Mouse (Mus musculus) left cerebral cortex, postnatal 14 days (tissue): ENCODE measurements around the gene Spata6. TPM values are rescaled to one million over a fixed set of nuclear protein-coding genes. Genes with fewer than 3 reads are reported as not detected.

Experiments
- DNase-seq, 2 experiments: peaks; one replicate each; pipeline ENCODE4 v3.0.0; 2021 to 2022; ENCODE audit warnings: low spot score in 2 of 2, mixed read lengths in 1 of 2
- intact Hi-C: fragments of 180-260 bp; cut with DNase I; formaldehyde crosslinking; loops from one replicate; pipeline ENCODE4 v1.15.1; 2025
- long read RNA-seq, 2 experiments: library from polyadenylated mRNA; stranded (forward); transcript quantifications; one replicate each; pipeline ENCODE4 v2.0.0; 2021
- total RNA-seq, 2 experiments: library from RNA; stranded (reverse); gene quantifications; 2 replicates each; pipeline ENCODE4 v1.2.3; 2021

Spata6 gene
- total RNA-seq = 1 to 10 TPM; 4.1 to 5.5 TPM
- long read RNA-seq, experiment 1, partial matches to known transcripts = 0 of 4 reads
- long read RNA-seq, experiment 1, other reads (novel, unspliced or antisense) = 0 of 4 reads
- long read RNA-seq, experiment 2, partial matches to known transcripts = 0 of 3 reads
- long read RNA-seq, experiment 2, other reads (novel, unspliced or antisense) = 1 of 3 reads

DNA sequence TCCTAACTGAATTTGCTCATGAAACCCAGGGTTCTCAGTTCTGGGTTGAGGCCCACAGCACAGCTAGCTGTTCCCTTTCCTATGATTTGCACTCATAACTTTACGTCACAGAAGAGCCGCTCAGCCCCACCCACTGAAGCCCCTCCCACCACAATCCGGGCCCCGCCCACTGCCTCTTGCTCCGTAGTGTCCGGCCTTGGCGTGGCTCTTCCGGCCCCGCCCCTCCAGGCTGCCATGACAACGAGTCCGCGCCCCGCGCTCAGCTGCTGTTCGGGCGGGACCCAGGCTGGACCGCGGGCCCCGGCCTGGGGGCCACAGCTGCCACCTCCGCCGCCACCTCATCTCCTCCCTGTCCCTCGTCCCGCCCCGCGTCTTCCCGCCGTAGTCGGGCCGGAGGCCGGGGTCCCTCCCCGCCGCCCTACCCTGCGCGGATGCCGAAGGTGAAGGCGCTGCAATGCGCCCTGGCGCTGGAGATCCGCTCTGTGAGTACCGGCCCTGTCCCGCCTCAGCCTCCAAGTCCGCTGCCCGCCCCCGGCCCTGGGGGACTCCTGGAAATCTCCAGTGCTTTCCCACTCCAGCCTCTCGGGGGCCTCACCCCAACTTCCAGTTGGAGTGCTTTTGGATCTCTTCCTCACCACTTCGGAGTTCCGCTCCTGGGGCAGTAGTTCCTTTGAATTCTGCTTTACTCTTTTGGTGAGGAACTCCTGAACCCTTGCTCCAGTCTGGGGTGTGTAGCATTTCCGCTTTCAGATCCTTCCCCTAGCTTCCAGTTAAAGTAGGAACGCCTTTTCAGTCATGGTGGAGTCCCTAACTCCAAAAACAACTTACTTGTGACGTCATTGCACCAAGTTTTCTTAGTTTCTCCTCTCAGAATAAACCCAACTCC lies at the start of gene Spata6:
TSS of gene Spata6 (plus strand) at position 209 of the 886 bp plus-strand sequence.
- intact Hi-C loops = no loop called here

DNA sequence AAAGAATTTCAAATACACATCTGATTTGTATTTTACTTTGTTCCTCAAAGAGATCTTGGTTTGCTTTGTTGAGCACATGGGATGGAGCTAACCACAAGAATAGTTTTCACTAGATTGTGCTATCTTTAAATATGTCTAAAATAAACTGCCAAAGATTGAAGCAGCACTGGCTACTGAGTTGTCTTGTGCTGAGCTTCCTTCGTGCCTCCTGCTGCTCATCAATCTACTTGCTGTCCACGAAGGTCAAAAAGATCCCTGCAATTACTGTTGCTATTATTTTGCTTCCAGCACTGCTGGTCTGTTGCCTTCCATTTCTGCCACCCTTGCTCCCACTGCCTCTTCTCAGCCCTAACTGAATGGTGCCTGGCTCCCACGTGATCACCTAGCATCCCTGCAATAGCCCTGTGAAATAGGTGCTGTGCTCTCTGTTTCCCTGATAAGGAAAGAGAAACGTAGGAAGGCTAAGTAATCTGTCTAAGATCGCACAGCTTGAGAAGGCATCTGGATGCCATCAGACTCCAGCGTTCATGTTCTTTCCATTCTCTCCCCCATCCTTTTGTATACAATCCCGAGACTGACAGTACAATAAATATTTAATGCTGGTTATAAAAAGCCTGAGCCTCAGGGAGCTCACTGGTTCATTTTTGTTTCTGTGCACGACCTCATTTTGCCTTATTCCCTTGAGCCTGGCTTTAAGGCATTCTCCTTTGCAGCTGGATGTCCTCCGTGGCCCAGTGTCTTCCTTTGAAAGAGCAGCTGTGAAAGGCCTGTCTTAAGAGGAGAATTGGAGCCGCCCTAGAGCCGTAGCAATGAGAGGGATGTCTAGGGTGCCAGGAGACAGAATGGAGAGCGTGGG lies 49.0 kb upstream of the Spata6 start:
- DNase-seq = peak in 1 of 2 experiments; percentile 10
- intact Hi-C loops = no loop called here

More for the DNA sequence above, at the start of gene Spata6:
- peak; percentile 30 to 51 for DNase-seq

DNA sequence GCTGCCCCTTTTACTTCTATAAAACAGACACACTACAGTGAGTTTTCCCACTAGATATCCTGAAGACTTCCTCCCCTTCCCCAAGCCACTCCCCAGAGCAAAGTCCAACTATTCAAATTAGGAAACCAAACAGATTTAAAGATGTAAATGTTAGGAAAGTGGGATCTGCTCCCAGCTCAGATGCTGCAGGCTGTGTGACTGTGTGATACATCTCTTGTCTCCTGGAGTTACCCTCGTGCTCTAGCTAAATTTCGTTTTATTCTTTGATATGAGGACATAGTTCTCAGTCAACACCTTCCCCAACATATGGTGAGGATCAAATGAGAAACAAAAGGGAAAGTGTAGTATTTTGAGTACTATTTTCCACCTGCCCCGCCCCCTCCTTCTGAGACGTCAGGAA lies 48.3 kb upstream of the Spata6 start:
- peak in 1 of 2 experiments; percentile 25 for DNase-seq
- intact Hi-C loops = no loop called here

DNA sequence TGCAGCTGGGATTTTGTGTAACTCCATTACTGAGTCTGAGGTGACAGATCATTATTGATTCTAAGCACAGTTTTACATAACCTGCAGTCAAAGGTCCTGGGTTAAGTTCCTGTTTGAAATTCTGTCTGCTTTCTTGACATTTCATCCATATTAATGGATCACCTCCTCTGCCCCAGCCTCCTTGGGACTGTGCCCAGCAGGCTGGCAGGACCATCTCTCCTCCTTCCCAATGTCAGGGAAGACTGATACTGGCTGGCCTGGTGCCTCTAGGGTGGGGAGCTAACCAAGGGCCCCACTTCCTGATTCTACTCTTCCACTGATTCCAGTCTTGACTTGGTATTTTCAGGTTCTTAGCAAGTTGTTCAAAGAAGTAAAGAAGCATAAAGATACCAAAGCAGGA lies 45.9 kb upstream of the Spata6 start:
- intact Hi-C loops = no loop called here
- DNase-seq = no peak

DNA sequence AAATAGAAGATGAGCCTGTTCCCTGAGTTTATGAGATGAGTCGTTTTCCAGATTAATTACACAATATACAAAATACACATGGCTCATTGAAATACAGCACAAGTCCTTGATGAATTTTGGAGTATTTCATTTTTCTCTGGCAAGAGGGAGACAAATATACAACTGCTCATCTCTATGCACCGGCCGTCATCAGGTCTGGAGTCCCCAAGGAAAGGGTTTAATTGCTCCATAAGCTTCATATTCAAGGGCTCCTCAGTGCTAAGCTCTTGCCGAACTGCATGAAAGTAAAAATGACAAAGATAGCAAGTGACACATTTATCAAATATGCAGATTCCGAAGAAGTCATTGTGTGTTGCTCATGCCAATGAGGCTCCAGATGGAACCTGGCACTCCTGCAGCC lies 37.9 kb upstream of the Spata6 start:
- no peak for DNase-seq
- intact Hi-C loops = loop anchor here (10.0 kb wide), 1 partner anchor 1627 kb away; no protein-coding TSS in a partner anchor

DNA sequence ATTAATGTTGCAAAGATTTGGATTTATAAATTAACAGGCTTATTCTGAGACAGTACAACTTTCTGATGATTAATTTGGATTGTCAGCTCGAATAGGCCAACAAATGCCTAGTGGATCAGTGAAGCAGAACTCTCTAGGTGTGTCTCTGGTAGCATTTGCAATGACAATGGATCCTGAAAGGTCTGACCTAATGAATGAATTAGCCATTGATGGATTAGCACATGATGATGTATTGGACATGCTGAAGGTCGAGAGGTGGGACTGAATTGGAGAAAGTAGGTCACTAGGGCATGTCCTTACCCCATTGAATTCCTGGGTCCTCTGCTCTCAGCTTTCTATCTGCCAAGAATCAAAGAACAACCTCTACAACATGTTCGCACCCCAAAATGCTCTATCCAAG lies 37.0 kb upstream of the Spata6 start:
- intact Hi-C loops = loop anchor here (10.0 kb wide), 1 partner anchor 1628 kb away; no protein-coding TSS in a partner anchor
- no peak for DNase-seq

DNA sequence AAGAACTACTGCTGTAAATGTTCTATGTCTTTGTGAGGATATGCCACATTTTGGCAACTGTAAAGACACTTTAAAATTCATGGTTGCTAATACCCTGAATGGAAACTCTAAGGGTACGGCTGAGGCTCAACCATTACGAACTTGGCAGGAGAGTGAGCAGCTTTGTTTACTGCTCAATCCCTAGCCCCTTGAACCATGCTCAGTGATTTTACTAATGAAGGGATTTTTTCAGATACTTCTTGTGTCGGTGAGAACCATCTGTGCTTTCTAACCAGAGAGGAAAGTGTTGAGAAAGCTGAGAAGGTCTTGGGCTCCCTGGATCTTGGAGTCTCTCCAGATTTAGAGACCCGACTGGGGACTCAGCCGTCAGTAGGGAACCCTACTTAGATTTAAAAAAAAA lies 35.9 kb upstream of the Spata6 start:
- DNase-seq = no peak
- intact Hi-C loops = loop anchor here (10.0 kb wide), 1 partner anchor 1629 kb away; no protein-coding TSS in a partner anchor

DNA sequence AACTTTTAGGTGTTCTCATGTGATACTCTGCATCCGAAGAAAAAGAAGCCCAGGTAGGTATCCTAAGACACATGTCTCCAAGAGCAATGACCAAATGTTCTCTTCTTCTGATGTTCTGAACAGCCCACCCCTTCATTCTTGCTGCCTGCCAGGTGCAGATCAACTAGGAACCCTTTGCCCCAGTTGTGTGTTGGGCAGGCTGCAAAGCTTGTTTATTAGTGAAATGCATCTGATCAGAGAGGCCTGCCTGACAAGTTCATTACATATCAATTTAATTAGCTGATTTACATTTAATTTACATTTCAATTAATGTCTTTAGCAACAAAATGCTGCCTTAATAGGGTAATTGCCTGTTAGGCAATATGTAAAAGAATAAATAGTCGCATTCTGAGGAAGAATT lies 33.8 kb upstream of the Spata6 start:
- intact Hi-C loops = loop anchor here (10.0 kb wide), 1 partner anchor 1631 kb away; no protein-coding TSS in a partner anchor
- DNase-seq = no peak

DNA sequence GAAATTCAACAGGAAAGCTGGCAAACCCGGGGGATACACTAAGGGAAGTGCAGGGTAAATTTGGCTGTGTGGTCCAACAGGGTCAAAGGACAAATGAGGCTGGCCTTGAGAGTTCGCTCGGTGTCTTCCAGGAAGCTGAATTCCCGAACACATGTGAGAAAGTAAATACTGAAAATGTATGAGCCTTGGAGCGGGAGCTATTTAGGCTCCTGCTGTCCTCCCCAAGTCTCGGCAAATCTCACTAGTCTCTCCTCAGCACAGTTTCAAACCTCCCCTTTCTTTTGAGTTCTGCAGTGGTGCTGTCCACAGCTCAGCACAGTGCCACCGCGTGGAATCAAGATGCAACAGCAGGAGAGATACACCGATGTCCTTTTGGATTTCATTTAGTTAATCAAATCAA lies 32.8 kb upstream of the Spata6 start:
- intact Hi-C loops = loop anchor here (10.0 kb wide), 1 partner anchor 1632 kb away; no protein-coding TSS in a partner anchor
- DNase-seq = peak; percentile 60 to 69

DNA sequence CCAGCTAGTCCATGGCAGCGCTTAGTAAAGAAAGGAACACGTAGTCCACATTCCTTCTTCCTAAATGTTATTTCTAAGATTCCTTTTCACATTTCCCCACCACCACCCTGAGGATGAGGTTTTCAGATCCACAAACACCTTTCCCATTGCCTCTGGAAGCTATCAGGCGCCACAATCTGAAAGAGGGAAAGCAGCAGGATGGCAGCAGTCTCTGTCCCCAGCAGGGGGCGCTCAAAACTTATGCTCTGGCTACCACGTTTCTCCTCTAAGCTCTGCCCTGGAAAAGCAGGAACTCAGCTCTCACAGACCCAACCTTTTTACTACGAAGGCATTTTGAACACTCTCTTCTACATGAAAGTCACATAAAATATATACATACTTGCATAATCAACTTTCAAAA lies 32.2 kb upstream of the Spata6 start:
- peak; percentile 83 to 89 for DNase-seq
- intact Hi-C loops = loop anchor here (10.0 kb wide), 1 partner anchor 1633 kb away; no protein-coding TSS in a partner anchor

DNA sequence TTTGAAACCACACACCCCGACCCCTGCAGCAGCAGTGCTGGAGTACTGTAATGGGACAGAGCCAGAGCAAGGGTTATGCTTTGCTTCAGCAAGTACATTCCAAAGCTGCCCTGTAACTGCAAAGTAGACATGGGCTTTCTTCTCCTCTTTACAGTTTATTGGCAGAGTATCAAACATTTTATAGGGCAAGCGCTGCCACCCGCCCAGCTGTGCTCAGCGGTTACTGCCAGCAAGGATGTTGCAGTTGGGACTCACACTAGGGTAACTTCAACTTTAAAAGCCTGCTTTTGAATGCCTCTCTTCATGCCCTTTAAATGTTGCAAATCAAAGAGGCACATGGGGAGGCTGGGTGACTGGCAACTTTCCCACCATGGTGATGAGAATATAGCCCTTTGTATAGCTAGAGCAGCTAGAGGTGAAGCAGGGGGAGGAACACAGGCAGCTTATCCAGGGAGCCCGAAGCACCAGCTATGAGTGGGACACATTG lies 28.7 kb upstream of the Spata6 start:
- DNase-seq = peak in 1 of 2 experiments; percentile 43
- intact Hi-C loops = no loop called here

DNA sequence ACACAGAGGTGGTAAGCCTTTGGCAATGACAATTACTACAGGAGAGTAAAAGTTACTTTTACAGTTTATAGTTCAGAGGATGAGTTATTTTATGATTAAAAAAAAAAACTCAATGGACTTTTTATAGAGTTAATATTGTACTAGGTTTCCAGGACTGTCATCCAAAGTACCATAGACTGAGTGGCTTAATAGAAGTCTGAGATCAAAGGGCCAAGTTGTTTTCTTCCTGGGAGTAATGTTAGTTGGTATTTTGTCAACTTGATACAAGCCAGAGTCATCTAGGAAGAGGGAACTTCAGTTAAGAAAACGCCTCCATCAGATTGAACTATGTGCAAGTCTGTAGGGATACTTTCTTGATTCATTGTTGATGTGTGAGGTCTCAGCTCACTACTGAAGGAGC lies 18.4 kb upstream of the Spata6 start:
- DNase-seq = no peak
- intact Hi-C loops = no loop called here

DNA sequence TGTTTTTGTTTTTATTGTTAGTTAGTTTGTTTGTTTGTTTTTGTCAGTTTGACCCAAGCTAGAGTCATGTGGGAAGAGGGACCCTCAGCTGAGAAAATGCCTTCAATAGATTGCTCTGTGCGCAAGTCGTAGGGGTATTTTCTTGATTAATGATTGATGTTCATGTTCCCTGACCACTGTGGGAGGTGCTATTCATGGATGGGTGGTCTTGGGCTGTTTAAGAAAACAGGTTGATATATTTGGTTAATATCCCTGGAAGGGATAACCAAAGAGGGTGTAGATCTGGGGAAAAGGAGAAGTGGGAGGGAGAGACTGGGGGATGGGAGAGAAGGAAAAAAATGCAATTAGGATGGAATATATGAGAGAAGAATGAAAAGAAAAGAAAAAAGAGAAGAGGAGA lies 15.7 kb upstream of the Spata6 start:
- intact Hi-C loops = no loop called here
- no peak for DNase-seq

DNA sequence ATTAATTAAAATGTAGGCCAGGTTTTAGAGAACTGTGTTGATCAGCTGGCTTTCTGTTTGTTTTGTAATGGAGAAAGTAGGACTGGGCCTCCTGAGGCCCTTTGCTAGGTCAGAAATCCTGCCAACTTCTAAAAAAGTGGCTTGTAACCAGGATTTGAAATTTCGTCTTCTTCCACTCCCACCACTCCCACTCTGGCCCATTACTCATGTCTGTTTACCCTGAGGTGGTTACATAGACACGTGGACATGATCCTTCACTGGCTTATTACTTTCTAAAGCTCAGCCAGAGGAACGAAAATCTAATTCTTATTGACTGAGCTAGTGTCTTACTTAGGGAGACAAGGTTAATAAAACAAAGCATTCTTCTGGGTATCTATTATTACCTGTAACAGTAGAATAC lies 14.8 kb upstream of the Spata6 start:
- DNase-seq = no peak
- intact Hi-C loops = no loop called here

DNA sequence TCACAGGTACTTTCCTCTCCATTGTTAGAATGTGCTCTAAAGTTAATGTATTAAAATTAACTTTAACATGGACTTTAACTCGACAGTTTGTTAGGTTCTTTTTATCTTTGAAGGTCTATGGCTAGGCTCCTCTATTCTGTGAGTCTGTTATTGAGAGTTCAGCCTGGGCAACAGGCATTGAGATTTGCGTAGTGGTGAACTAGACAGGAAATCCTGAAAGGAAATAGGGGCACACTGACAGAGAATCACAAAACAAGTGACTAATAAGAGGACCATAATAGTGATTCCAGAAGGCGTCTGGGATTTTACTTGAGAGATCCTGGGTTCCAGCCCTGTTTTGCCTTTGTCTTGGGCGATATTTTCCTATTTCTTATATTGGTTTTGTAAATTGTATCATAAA lies 488 bp upstream of the Spata6 start:
- intact Hi-C loops = no loop called here
- DNase-seq = no peak

DNA sequence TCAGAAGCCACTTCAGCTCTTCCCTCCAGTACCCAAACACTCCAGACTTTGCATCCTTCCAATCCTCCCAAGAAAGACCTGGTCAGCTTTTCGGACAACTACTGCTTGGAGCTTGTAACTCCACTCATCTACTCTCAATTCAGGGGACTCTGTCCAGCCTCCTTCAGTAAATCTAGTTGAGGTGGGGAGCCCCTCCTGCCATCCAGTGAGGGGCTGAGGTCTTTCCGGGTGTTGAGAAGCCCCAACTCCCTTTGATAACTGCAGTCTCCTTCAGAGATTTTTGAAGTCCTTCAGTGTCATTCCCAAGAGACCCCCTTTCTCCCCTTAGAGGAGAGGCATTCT lies 849 bp downstream of the Spata6 start:
- DNase-seq = no peak
- intact Hi-C loops = no loop called here

DNA sequence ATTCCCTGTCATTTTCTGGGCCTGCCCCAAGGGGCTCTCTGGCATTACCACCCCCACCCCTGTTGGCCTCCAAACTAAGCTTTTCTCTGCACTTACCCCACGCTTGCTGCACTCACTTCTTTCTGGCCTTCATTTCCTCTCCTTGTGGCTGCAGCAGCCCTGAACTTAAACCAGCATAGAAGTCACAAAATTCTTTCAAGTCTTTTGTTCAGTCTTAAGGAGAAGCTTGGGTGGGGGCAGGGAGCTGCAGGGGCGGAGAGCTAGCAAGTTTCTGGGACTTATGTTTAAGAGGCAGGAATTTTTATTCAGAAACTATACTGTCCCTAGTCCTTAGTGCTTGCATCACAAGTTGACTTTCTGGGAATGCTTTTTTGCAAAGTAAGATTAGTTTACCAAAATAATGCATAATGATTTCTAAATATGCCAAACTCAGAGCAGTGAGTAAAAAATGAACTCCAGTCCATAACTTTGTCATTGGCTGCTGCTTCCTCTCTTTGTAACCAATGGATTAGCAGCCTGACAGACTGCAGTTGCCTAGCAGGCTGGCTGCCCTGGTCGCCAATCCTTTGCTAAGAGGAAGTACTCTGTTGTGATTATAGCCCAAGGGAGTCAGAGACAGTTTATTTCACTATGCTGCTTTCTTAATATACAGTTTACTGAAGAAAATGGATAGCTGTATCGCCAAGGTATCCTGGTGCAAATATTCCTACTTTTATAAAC lies 1.5 kb downstream of the Spata6 start:
- intact Hi-C loops = no loop called here
- DNase-seq = no peak

DNA sequence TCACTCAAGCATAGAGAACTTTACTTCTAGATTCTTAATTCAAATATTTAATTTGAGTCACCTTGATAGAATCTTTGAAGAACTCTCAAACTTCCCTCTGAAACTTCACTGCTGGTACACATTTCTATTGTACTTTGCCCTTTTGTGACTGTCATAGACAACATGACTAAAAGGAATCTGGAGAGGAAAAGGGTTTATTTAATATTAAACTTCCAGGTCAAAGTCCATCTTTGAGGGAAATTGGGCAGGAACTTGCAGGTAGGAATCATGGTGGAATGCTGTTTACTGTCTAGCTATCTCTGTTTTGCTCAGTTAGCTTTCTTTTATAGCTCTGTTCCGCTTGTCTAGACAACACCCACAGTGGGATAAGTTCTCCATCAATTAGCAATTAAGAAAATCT lies 17.8 kb downstream of the Spata6 start:
- intact Hi-C loops = no loop called here

DNA sequence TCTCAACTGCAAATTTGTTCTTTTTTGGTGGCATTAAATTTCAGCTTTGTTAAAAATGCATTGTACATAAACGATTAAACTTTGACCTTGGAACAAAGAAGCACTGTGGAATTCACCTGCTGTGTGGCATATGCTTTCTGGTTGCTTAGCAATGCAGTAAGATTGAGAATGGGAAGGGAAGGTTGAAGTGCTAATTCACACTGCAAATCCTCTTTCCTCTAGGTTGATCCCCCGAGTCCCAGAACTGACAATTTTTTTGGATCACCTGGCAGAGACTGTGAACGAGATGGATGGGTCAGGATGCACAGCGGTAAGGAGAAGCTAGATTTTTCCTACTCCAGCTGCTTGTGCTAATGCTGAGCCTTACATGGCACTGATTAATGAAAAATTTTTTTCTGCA lies 60.7 kb downstream of the Spata6 start:
- intact Hi-C loops = no loop called here

More for the DNA sequence above, 17.8 kb downstream of the Spata6 start:
- no peak for DNase-seq

More for the DNA sequence above, 60.7 kb downstream of the Spata6 start:
- DNase-seq = no peak
